Mouse (Mus musculus) kidney, adult 2 months (tissue): Measurements from ENCODE around the gene 1700001C19Rik.

ENCODE experiments used
- CTCF ChIP-seq: fragments of 200-500 bp; conservative IDR thresholded peaks from 2 replicates; pipeline ENCODE4 v1.5.1; 2011; ENCODE audit warnings: low read depth, mild to moderate bottlenecking, control low read depth, low read length, moderate library complexity, mixed read lengths; ENCODE audit not compliant: insufficient read depth, insufficient read length
- POLR2A ChIP-seq: fragments of 200-500 bp; IDR thresholded peaks from one replicate; pipeline ENCODE4 v1.6.1; 2011; ENCODE audit warnings: low read depth, low read length, control low read depth

DNA sequence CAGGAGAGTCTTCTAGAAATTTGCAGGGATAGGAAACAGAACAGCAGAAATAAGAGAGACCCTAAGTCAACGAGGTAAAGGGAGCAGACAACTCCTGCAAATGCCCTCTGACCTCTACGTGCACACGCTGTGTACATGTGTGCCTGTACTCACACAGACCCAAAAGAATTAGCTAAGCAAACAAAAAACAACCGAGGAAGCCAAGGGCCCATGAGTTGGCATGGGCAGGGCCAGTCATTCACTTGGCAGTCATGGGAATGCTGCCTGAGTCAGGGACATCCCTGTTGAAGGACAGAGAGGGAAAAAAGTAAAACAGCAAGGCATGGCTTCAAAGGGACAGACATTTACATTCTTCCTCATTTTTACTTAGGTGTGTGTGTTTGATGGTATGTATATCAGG, 53.9 kb downstream of the 1700001C19Rik start:
- TF ChIP-seq POLR2A (no peak), CTCF (no peak)
